Mouse (Mus musculus) macrophage (primary cell): ENCODE measurements around the gene Dock3. TPM values are rescaled to one million over a fixed set of nuclear protein-coding genes. Genes with fewer than 3 reads are reported as not detected.

ENCODE experiments used
- H3K27ac ChIP-seq: fragments of 350-480 bp; formaldehyde crosslinking; 2 replicates; pipeline ENCODE4 v1.9.0; 2021
- H3K36me3 ChIP-seq: fragments of 350-480 bp; formaldehyde crosslinking; 2 replicates; pipeline ENCODE4 v1.9.0; 2021; ENCODE audit errors: inconsistent target
- H3K4me3 ChIP-seq: fragments of 350-480 bp; formaldehyde crosslinking; 2 replicates; pipeline ENCODE4 v1.9.0; 2021; ENCODE audit errors: inconsistent target
- H3K79me2 ChIP-seq: fragments of 350-480 bp; formaldehyde crosslinking; 2 replicates; pipeline ENCODE4 v1.9.0; 2021; ENCODE audit errors: inconsistent target
- WGBS: methylation state at CpG from one replicate; pipeline ENCODE4 v1.1.7; 2026; ENCODE audit warnings: inconsistent platforms; ENCODE audit not compliant: missing documents; 5-methylcytosine and 5-hydroxymethylcytosine counted together
- polyA plus RNA-seq: library from polyadenylated mRNA; stranded (reverse); fragments of 250-400 nt; gene quantifications from 3 replicates; pipeline ENCODE4 v1.2.4, GENCODE M21; 2018; ENCODE audit warnings: inconsistent platforms
- total RNA-seq, 78 experiments: library from RNA; depleted of rRNA; stranded (reverse); fragments of 250-400 nt; gene quantifications; 1 replicate in 9 of 78; 2 replicates in 24 of 78; 3 replicates in 43 of 78; 4 replicates in 2 of 78; pipeline ENCODE4 v1.2.4; 2018; ENCODE audit warnings: inconsistent platforms in 56 of 78

Dock3 gene
- 100 to 1,000 TPM in 8 of 26 experiments, 10 to 100 TPM in 18; 28.5 to 164 (median 75.8) TPM for total RNA-seq (2018; cell fraction: chromatin; rRNA removed)
- total RNA-seq (2018; cell fraction: cytosol; rRNA removed): 10 to 100 TPM in 12 of 26 experiments, 1 to 10 TPM in 14; 3.4 to 23.5 (median 9.3) TPM
- 10 to 100 TPM in 25 of 26 experiments, 1 to 10 TPM in 1; 4.9 to 86.6 (median 40.1) TPM for total RNA-seq (2018; cell fraction: nucleus; rRNA removed)
- 2.1 to 32.2 TPM (median 15.3 TPM) in 3 replicates for polyA plus RNA-seq

DNA sequence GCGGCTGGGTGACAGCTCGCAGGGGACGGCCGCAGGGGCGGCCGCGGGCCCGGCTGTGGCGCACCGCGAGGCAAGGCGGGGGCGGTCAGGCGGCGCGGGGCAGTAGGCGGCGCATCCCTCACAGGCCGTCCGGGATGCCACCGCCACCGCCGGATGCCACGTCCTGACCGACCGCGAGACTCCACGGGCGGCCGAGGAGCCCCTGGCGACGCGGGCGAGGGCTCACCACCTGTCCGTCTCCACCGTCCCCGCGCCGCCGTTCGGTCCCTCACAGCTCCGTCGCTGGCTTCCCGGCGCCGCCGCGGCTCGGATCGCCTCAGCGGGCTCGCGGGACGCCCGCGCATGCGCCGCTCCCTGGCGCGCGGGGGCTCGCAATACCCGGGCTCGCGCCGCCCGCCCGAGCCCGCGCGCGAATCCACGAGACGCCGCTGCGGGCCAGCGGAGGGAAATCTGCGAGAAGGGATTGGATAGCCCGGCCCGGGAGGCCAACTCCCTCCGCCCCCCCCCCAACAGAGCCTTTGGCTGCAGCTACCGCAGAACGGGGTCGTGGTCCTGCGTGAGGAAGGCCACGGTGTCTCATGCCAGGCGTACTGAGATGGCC lies at the start of gene Dock3:
Gene Dock3, minus strand, starts transcription at position 371 of the 601 bp plus-strand sequence.
- WGBS: 1% methylated on average over 68 of the region's 87 CpGs
- Histone ChIP-seq H3K27ac (no peak within 1 kb of the TSS), H3K4me3 (no peak within 1 kb of the TSS), H3K36me3 (no peaks in the 10 kb centered on the region), H3K79me2 (no peaks in the 10 kb centered on the region)

DNA sequence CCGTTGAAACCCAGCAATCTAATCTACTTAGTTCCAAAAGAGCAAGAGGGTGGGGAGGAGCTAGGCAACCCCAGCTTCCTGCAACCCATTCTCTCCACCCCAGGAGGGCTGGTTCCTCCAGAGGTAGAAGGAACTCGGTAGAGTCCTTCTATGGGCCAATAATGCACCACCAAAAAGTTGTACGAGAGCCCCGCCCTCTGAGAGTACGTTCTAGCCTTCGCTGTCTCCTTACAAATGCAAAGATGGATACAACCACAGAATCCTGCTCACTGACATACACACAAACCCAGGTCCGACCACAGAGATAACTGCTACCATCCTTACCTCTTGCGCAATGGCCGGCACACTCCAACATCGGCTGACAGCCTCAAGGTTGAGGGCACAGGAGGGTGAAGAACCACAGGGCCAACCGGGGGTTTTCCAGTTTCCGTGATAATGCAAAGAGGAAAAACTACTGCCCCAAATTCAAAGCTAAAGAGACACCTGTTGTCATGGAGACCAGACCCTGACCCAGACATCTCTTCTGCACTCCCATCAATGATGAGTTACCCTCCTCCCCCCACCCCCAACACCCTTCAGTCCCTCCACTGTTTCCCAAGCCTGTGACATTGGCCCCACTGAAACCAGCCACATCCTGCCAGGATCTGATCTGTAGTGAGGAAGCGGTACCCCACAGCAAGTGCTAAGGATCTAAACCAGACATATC lies 48.8 kb upstream of the Dock3 start:
- Histone ChIP-seq H3K79me2 (peaks cover 90% of the 10 kb centered on the region), H3K4me3 (peak overlapping the region; percentile 8; the same call in 1 of the 2 replicates), H3K27ac (peak overlapping the region; percentile 70), H3K36me3 (peaks cover 7% of the 10 kb centered on the region; the same call in 1 of the 2 replicates)
- 11% methylated on average over 13 of the region's 13 CpGs for WGBS

DNA sequence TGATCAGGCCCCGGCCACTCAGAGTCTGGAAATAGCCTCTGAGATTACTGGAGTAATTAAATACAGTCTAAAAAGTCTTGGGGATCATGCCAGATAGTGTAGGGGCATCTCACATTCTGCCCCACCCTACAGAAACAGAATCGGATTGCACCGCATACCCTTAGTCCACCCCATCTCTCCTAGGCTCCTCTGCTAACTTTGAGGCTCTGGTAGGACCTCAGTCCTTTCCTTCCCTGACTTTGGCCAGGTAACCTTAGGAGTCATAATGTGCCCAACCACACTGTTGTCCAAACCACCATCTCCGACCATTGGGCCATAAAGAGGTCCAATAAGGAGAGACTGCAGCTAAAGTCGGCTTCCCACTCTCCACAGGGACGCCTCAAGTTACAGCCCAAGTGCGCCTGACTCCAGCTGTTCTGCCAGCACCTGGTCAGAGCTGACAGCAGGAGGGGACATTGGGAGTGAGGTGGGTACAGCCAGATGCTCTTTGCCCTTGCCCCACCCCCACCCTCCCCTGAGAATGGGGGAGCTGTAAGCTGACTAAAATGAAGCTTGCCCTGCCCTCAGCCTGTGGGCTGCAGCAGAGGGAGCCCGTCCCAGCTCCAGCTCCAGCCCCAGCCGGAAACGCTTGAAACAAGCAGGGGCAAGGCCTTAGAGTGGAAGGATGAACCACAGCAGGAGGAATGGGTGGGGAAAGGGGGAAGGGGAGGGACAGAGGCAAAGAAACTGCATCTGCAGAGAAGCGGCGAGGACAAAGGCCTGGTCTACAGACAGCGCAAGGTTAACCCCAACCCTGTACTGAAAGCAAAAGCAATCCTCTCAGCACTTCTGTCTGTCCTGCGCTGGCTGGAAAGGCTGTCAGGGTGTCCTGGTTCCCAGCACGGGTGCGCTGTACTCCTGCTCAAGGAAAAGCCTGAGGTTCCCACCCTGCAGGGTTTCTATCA lies 47.9 kb upstream of the Dock3 start:
- Histone ChIP-seq H3K27ac (peak overlapping the region; percentile 70), H3K36me3 (peaks cover 9% of the 10 kb centered on the region; the same call in 1 of the 2 replicates), H3K4me3 (peak overlapping the region; percentile 8; the same call in 1 of the 2 replicates), H3K79me2 (peaks cover 90% of the 10 kb centered on the region)
- WGBS: 28% methylated on average over 16 of the region's 16 CpGs

DNA sequence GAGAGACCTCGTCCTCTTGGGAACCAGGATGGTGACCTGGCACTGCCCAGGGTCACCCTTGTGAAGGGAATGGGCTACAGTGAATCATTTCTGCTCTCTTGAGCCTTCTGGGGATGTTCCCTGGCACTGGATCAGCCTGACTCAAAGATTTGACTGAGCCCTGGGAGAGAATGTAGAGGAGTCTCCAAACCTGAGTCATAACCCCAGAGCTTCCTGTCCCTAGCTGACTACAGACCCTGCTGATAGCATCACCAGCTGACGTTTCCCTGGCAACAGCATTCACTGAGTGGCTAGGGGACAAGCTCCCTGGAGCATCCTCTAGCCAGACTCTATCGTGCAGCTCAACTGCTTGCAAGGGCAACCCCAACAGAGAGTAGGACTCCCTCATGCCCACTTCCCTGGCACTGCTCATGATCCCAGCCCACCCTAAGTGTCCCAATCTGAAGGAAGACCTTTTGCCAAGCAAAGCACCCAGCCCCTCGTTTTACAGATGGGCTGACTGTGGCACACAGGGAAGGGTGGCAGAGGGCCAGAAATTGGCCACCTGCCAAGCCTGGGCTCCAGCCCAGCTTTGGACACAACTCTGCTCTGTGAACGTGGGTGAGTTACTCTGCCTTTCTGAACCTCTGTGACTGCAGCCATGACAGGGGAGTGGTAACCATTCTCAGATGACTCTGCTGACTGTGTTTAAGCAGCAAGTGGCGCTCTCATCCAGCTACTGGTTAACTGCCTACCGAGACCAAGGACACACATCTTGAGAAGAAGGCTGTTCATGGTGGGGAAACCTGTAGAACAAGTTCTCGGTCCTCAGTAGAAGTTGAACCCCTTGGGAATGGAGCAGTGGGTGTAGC lies 47.0 kb upstream of the Dock3 start:
- H3K36me3 ChIP-seq: peaks cover 9% of the 10 kb centered on the region; the same call in 1 of the 2 replicates
- WGBS: 51% methylated on average over 8 of the region's 8 CpGs
- H3K79me2 ChIP-seq: peaks cover 90% of the 10 kb centered on the region
- no peak overlapping the region for H3K4me3 ChIP-seq
- H3K27ac ChIP-seq: peak overlapping the region; percentile 70; the same call in 1 of the 2 replicates

DNA sequence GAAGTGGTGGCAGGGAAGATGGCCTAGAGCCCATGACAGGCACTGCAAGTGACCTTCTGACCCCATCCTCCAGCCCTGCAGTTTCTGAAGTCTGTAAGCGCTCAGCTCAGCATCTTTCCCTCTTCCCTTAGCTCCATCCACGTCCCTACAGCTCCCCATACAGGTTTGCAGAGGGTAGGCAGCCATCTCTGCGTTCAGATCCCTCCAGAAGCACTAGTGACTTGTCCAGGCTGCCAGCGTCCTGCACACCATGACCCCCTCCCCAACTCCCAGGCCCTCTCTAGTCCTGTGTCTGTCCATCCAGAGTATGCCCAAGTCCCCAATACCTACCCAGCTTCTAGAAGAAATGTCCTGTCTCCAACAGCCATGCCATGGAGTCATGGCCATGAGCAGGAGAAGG lies 46.4 kb upstream of the Dock3 start:
- no peak overlapping the region for H3K4me3 ChIP-seq
- peaks cover 9% of the 10 kb centered on the region; the same call in 1 of the 2 replicates for H3K36me3 ChIP-seq
- peaks cover 90% of the 10 kb centered on the region for H3K79me2 ChIP-seq
- H3K27ac ChIP-seq: peak overlapping the region; percentile 15; the same call in 1 of the 2 replicates
- WGBS: 85% methylated on average over 4 of the region's 4 CpGs

DNA sequence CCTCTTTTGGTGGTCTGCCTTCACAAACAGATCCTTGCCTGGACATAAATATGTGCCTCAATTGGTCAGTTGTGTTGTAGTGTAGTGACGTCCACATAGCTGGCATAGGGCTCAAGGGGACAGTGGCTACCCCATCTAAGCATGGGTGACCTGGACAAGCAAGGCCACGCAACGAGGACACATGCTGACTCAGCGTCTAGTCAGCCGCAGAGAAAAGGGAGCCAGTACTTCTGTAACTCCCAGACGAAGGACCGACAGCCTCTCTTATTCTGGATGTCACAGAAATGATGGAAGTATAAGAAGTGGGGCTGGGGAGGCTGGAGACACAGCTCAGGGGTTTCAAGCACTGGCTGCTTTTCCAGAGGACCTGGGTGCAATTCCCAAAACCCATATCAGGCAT lies 45.9 kb upstream of the Dock3 start:
- 86% methylated on average over 7 of the region's 7 CpGs for WGBS
- Histone ChIP-seq H3K27ac (no peak overlapping the region), H3K36me3 (peaks cover 9% of the 10 kb centered on the region; the same call in 1 of the 2 replicates), H3K79me2 (peaks cover 90% of the 10 kb centered on the region), H3K4me3 (no peak overlapping the region)

DNA sequence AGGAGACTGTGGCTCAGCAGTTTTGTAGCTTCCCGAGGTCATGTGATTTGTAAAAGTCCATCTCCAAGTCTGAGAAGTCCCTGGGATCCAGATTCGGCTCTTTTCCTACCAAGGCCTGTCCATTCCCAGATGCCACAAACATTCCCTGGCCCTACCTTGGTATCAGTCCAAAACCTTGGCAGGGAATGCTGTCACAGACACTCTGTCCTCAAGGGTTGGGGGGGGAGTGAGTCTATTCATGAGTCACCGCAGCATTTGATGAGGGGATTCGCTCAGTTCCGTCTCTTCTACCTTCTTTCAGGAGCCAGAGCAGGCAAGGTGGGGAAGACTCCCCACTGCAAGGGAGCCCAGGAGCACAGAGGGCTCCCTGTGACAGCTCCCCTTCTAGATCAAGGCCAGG lies 44.0 kb upstream of the Dock3 start:
- Histone ChIP-seq H3K79me2 (peaks cover 92% of the 10 kb centered on the region), H3K27ac (no peak overlapping the region), H3K4me3 (no peak overlapping the region), H3K36me3 (peaks cover 9% of the 10 kb centered on the region; the same call in 1 of the 2 replicates)
- WGBS: 85% methylated on average over 5 of the region's 5 CpGs

DNA sequence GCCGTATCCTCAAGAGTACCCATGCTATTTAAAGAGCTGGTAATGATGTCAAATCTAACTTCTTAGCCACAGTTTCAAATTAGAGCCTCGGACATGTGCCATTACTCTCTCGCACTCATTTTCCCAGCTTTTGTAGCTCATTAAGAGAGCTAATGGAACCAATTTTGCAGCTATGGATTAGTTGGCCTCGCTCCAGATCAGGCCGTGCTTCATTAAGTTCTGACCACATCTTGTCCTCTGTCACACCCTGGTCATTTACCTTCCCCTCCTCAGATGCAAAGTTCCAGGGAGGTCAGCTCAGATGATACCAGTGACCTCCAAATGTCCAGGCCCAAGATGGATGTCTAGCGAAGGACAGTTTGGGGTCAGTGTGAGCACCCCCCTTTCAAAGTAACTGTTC lies 43.0 kb upstream of the Dock3 start:
- no peak overlapping the region for H3K27ac ChIP-seq
- H3K4me3 ChIP-seq: no peak overlapping the region
- peaks cover 100% of the 10 kb centered on the region for H3K79me2 ChIP-seq
- peaks cover 9% of the 10 kb centered on the region; the same call in 1 of the 2 replicates for H3K36me3 ChIP-seq
- WGBS: 88% methylated on average over 6 of the region's 6 CpGs

DNA sequence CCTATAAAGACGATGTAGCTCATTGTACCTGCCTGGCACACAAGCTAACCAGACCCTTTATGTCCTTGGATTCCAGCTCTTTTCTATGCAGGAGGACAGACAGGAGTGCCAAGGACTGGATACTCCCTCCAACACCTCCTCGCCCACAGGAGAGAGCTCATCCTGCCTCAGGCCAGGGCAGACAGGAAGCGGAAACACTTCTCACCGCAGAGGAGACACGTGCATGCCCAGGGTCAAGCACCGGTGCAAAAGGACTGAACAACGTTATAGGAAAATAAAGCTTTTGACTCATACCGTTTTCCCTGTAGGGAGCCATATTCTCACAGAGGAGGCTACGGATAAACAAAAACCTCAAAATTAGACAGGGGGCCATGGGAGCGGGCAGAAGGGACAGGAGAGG lies 41.5 kb upstream of the Dock3 start:
- H3K4me3 ChIP-seq: no peak overlapping the region
- H3K36me3 ChIP-seq: peaks cover 9% of the 10 kb centered on the region; the same call in 1 of the 2 replicates
- H3K79me2 ChIP-seq: peaks cover 100% of the 10 kb centered on the region
- H3K27ac ChIP-seq: no peak overlapping the region
- 32% methylated on average over 10 of the region's 10 CpGs for WGBS

DNA sequence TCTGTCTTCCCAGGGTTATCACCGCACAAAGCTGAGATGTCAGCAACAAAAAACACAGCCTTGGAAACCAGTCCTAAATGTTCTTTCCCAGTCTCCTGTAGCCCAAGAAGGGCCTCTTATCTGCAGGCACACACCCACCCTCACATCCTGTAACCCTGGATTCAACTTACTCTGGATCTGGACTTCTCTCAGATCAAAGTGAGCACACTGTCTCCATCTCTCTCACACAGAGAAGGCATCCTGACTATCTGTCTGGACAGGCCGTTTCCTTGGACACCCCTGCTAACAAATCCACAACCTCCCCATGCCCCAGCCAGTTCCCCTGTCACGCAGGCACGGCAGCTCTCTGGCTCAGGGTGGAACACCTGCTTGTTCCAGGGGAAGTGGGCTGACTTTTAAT lies 40.6 kb upstream of the Dock3 start:
- WGBS: 61% methylated on average over 4 of the region's 4 CpGs
- Histone ChIP-seq H3K79me2 (peaks cover 100% of the 10 kb centered on the region), H3K27ac (no peak overlapping the region), H3K4me3 (no peak overlapping the region), H3K36me3 (peaks cover 9% of the 10 kb centered on the region; the same call in 1 of the 2 replicates)

DNA sequence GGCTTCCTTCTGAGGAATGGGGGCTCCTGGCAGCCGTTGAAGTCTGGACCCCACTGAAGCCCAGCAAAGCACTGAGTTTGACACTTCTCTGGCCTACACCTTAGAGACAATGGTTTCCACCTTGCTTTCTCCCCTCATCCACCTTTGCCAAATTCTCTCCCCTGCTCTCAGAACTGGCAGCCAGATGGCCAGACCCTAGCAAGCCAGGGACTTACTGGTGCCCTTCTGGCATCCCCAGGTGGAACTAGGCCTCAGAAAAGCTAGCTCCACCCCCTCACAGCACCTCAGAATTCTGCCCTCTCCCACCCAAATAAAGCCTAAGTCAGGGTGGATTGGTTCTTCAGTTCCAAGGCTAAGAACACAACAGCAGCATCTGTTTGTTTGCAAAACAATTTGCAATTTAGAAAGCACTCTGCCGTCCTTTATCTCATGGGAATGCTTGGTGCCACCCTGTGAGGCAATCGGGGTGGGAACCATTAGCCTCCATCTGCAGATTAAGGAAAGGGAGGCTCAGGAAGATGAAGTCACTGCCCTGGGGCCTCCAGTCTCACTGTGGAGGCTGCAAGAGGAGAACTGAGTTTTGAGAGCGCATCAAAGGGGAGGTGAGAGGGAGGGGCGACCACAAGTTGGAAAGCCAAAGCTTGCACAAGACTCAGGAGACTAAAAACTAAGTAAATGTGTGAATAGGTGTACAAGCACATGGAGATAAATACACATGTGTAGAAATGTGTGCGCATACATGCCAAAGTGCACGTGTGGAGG lies 39.6 kb upstream of the Dock3 start:
- 47% methylated on average over 7 of the region's 7 CpGs for WGBS
- H3K4me3 ChIP-seq: no peak overlapping the region
- H3K79me2 ChIP-seq: peaks cover 100% of the 10 kb centered on the region
- H3K36me3 ChIP-seq: peaks cover 9% of the 10 kb centered on the region; the same call in 1 of the 2 replicates
- H3K27ac ChIP-seq: no peak overlapping the region

DNA sequence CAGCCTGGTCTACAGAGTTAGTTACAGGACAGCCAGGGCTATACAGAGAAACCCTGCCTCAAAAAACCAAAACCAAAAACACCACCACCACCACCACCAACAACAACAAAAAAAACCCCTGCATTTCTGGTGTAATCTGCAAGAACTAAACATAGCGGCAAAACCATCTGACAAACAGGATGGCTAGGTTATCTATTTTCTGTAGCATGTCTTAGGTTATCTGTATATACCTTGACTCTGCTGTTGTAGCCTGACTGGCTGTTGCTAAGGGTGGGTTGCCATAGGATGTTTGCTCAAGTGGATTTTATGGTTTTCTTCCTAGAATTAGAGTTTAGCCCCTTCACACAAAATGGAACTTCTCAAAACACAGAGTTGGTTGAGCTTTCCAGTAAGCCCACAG lies 38.1 kb upstream of the Dock3 start:
- Histone ChIP-seq H3K79me2 (peaks cover 100% of the 10 kb centered on the region), H3K27ac (no peak overlapping the region), H3K36me3 (no peaks in the 10 kb centered on the region), H3K4me3 (no peak overlapping the region)
- WGBS: 91% methylated on average over 1 of the region's 1 CpGs
